Mouse (Mus musculus) kidney, adult 8-10 months (tissue): ENCODE results near the gene Vmo1.

Experiments used
- DNase-seq, 2 experiments: peaks; one replicate each; pipeline ENCODE4 v3.0.0; 2022

The Vmo1 gene

GRCm38 (mm10) chr11:70467902-70468619 lies 46.4 kb downstream of the Vmo1 start:
- DNase-seq = no peak

DNA sequence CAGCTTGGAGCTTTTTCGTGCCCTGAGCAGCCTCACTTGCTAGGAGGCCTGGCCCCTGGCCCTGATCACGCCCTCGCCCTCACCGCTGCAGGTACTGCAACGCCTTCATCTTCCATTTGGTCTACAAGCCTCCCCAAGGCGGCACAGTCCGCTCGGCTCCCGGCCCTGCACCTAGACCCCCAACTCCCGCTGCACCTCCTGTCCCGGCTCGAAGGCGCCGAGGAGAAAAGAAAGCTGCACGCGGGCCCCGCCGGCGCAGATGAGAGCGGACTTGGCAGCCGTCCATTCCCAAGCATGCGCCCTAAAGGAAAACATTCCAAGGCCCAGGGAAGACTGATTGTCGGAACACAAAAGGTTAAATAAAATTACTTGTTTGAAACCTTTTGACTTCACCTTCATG lies 48.6 kb downstream of the Vmo1 start:
- DNase-seq = peak; percentile 34 to 47

GRCm38 (mm10) chr11:70465211-70465610 lies 49.2 kb downstream of the Vmo1 start:
- DNase-seq = no peak

GRCm38 (mm10) chr11:70463970-70464369 lies 50.4 kb downstream of the Vmo1 start:
- no peak for DNase-seq
